Mouse (Mus musculus): ENCODE data around the gene Ube3c. TPM values are rescaled to one million over a fixed set of nuclear protein-coding genes. Genes with fewer than 3 reads are reported as not detected.
"Not testable (repeated sequence)": the region's sequence is repeated elsewhere in the genome, so short reads cannot be mapped to it uniquely, and the experiment has no call there.

Gene Ube3c
- total RNA-seq (2021), result 10 to 100 TPM; 34.5 to 36.5 TPM
- long read RNA-seq, experiment 1, full-length matches to known transcripts, result 51 of 79 reads
- long read RNA-seq, experiment 1, partial matches to known transcripts, result 14 of 79 reads
- long read RNA-seq, experiment 1, other reads (novel, unspliced or antisense), result 14 of 79 reads
- long read RNA-seq, experiment 2, full-length matches to known transcripts, result 50 of 63 reads
- long read RNA-seq, experiment 2, partial matches to known transcripts, result 6 of 63 reads
- long read RNA-seq, experiment 2, other reads (novel, unspliced or antisense), result 7 of 63 reads

DNA sequence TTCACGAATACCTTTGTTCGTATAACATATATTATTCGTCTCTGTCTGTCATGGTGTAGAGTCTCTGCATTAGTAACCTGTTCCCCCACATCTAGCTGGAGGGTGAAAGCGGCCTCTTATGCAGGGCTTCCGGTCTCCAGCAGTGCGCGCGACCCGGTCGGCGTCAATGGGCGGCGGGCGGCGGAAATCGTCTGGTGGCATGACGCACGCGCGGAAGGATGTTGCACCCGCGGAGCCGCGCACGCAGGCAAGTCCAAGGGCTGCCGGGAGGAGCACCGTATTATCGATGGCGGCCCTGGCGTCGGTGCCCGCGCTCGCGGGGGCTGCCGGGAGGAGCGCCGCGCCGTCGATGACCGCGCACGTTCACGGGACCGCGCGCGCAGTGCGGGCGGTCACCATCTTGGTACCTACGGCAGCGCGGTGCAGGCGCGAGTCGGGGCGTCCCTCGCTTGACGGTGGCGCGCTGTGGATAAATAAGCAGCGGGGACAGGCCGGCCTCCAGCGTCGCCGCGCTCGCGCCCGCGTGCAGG lies at the start of gene Ube3c:
Ube3c (plus strand) TSS at position 395 of the 530 bp plus-strand sequence.
- DNase-seq (ENCODE audit: low spot score), result peak; percentile 98

DNA sequence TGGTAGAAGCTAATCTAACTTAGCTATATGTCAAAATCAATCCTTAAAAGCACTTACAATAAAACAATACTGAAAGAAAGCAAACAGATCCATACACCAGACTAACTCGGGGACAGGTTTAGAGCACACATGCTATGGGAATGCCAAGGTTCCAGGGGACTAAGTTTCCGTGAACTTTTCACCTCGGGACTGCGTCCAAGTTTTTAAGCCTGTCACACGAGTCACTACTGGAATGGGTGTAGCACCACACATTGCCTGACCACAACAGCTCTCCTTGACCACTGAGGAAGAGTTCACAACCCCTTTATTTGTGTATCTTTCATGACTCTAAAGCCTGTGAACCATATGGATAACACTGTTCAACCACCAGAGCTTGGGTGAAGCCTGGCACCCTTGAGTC lies 8.9 kb upstream of the Ube3c start:
- DNase-seq (ENCODE audit: low spot score), result no peak

DNA sequence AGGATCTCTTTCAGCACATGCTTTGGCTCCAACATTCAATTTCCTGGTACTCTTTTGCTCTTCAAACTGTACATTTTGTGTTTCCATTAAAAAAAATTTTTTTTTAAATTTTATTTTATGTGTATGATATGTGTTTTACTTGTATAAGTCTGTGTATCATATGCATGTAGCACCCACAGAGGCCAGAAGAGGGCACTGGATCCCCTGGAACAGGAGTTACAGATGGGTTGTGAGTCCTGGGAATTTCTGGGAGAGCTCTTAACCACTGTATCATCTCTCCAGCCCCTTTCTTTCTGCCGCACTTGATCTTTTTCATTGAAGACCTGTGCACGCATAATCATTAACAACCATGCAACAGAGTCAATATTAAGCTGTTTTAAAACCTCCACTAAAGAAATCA lies 8.4 kb upstream of the Ube3c start:
- no peak for DNase-seq (ENCODE audit: low spot score)

DNA sequence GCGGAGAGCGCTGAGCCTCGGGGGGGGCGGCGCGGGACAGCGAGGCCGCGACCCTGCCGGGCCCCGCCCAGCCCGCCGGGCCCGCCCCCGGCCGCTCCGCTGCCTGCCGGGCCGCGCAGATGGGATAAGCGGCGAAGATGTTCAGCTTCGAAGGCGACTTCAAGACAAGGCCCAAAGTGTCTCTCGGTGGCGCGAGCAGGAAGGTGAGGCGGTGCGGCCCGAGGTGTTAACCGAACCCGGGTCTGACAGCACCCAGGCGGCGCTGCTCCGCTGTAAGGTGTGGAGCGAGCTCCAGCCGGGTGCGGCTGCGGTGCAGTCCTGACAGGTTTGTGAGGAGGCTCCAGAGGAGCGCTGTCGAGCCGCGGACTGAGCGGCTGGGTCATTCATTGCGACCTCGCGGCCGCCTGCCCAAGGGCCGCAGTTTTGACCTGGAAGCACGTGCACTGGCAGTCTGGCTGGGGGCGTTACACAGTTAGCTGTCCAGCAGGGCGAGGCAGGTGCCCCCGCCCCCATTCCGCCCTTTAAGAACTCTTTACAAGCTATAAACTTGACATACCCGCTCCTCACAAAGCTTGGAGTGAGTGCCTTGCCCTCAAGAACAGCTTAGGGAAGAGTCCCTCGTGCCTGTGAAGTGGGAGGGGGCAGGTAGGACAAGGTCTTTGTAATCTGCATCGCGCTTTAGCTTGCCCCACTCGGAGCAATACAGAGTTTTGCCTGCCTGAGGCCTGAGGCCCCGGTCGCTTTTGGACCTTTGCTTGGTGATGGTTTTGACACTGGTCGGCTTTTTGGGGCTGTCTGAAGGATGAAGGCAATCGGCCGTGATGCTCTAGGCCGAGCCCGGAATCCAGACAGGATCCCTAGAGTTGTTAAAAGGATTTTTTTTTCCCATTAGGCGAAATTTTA lies 587 bp downstream of the Ube3c start:
- DNase-seq (ENCODE audit: low spot score), result no peak

DNA sequence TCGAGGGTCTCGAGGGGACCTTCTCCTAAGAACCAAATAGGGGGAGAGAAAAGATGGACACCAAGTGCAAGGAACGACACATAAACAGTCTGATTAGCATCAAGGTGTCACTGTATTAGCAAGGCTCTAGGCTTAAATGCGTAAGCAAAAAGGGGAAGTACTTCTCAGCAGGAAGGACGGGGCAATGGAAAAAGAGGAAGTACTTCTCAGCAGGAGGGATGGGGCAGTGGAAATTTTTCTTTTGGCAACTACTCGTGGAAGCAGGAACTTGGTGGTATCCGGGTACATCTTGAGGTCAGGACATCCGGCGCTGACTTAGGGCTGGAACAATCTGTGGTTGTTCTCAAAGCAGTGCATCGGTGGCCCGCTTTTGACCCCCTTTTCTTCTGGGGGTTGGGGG lies 5.2 kb downstream of the Ube3c start:
- not testable (repeated sequence) for DNase-seq (ENCODE audit: low spot score)

DNA sequence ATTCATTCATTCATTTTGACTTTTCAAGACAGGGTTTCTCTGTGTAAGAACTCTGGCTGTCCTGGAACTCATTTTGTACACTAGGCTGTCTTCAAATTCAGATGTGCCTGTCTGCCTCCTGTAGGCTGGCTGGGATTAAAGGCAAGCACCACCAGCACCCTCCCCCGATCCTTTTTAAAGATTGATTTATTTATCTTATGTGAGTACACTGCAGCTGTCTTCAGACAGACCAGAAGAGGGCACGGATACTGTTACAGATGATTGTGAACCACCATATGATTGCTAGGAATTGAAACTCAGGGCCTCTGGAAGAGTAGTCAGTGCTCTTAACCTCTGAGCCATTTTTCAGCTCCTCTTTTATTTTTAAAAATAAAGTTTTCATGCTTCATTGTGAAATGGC lies 6.0 kb downstream of the Ube3c start:
- DNase-seq (ENCODE audit: low spot score), result no peak

DNA sequence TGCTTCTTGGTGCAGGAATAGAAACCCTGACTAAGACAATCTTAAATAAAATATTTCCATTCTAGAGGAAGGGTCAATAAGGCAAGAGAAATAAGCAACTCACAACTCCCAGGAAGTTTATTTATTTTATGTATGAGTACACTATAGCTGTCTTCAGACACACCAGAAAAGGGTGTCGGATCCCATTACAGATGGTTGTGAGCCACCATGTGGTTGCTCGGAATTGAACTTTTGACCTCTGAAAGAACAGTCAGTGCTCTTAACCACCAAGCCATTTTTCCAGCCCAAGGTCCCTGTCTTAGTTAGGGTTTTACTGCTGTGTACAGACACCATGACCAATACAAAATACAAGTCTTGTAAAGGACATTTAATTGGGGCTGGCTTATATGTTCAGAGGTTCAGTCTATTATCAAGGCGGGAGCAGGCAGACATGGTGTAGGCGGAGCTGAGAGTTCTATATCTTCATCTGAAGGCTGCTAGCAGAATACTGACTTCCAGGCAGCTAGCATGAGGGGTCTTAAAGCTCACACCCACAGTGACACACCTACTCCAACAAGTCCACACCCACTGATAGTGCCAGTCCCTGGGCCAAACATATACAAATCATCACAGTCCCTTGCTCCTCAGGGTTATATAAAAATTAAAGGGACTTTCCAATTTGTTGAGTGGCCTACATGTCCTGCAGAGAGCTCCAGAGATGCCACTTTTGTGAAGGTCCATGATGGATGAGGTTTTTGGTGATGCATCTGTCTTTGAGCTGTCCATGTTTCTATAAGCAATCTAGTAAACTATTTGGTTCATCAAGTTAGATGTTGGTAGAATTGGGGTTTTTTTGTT lies 9.0 kb downstream of the Ube3c start:
- DNase-seq (ENCODE audit: low spot score), result no peak

DNA sequence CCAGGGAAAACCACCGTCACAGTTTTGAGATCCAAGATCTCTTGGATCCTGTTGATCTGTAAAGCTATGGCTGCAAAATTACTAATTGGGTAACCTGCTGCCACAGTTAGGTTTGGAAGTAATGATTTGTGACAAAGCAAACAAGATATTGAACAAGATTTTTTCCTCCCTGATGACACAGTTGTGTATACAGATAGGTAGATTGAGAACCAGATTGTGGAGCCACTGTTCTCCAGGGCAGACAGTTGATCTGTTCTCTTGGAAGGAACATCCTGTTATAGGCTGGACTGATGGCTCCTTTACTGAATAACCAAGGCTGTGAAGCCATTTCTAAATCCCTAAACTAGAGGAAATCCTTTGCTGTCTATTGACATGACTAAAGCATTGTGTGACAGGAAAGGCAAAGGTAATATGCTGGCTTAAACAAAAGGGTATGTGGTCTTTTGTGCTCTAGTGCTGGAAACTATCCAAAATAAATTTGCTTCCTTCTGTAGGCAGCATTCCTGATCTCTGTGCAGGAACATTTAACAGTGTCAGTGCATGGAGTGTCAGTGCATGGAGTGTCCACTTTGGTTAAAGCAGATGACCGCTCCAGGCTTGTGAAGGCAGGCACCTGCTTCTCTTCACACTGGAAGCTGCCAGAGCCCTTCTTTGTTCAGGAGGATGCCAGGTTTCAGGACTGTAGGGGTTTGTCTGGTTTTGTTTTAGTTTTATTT lies 15.0 kb downstream of the Ube3c start:
- no peak for DNase-seq (ENCODE audit: low spot score)

DNA sequence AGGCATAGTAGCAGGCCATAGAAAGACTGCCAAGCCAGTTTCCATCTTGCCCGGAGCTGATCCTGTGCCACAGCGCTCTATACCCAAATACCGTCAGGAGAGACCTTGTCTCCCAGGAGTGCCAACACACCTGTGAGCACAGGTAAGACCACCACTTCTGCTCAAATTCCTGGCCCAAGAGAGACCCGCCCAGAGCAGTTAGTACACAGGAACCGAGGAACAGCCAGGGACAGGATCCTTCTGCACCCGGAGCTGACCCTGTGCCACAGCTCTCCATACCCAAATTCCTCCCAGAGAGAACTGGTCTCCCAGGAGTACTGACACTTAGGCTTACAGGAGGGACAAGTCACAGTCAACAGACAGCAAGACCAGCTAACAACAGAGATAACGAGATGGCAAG lies 23.1 kb downstream of the Ube3c start:
- not testable (repeated sequence) for DNase-seq (ENCODE audit: low spot score)

DNA sequence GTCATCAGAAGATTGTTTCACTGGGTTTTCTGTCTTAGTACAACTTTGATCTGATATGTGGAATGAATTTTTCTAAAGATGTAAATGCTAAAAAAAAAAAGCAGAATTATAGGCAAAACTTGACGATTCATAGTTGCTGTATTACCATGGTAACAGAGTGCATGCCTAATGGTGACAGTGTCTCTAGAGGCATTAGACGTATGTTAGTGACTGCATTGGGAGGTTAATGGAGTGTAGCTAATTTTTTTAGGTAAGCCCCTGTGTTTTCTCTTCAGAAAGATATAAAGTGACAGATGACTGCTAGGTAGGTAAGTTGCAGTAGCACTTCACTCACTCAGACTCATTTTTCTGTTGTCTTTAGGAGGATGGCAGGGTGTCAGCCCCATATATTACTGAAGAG lies 37.5 kb downstream of the Ube3c start:
- no peak for DNase-seq (ENCODE audit: low spot score)

DNA sequence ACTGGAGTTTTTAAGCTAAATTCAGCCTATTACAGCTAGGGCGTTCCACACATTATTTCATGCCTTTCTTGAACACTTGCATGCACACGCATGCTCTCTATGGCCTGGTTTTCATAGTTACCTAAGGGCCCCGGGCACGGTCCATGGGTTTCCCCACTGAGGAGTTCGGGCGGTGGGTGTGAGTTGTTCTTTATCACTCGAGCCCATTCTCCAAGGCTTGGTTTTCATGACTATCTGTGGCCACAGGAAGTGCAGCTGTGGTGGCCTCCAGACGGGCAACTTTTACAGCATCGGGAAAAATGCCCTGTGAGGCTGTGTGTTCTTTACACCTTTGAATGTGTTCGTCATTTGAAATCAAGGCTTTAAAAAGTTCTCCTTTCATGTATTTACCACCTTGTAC lies 56.6 kb downstream of the Ube3c start:
- no peak for DNase-seq (ENCODE audit: low spot score)

DNA sequence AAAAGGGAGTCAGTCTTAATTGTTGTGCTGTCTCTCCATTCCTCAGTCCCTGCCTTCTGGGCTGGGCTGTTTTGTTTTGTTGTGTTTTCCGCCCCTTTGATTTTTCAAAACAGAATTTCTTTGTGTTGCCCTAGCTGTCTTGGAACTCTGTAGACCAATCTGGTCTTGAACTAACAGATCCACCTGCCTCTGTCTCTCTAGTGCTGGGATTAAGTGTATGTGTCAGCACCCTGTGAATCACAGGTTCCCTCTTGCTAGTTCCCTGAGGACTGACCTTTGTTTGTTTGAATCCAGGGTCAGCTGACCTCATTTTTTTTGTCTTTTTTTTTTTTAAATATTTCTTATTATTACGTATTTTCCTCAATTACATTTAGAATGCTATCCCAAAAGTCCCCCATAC lies 60.9 kb downstream of the Ube3c start:
- no peak for DNase-seq (ENCODE audit: low spot score)

DNA sequence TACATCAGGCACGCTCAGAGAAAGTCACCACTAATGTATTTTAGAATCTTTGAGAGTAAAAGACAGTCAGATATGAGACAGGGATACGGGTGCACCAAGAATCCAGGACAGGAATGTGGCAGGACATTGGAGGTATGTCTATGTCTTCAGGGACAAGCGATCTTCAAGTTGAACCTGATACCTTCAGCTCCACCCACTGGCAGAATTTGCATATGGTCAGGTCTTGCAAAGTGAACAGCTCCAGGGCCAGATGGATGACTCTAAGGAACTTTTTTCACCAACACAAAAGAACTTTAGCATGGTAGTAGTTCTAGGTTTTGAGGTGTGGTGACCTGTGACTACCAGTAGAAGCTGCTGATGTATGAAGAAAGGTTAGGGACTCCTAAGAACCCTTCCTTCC lies 62.7 kb downstream of the Ube3c start:
- DNase-seq (ENCODE audit: low spot score), result no peak

DNA sequence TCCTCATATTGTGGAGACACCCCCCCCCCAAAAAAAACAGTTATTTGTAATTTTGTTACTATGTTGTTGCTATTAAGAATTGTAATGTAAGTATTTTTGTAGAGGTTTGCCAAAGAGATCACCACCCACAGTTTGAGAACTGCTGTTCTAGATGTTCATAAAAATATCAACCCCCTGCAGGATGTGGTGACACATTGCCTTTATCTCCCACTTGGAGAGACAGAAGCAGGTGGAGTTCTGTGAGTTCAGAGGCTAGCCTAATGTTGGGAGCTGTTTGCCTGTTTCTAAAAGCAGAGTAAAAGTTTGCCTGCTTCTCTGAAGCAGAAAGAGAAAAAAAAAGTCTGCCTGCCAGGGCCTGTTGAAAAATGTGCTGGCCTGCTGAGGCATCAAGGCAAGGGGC lies 67.3 kb downstream of the Ube3c start:
- no peak for DNase-seq (ENCODE audit: low spot score)

DNA sequence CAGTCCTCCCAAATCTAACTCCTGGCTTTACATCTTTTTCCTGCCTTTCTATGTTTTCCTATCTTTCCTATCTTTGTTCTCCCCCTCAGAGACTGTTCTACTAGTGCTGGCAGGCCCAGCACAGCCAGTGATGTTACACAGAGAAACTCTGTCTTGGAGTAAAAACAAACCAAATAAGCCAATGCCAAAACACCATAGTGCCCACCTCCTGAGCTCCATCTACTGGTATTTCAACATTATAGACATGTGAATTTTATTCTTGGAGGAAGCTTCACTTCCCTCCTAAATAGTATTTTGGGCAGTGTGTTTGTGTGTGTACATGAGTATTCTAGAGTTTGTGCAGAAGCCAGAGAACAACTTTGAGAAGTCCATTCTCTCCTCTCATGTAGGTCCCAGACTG lies 67.8 kb downstream of the Ube3c start:
- no peak for DNase-seq (ENCODE audit: low spot score)

DNA sequence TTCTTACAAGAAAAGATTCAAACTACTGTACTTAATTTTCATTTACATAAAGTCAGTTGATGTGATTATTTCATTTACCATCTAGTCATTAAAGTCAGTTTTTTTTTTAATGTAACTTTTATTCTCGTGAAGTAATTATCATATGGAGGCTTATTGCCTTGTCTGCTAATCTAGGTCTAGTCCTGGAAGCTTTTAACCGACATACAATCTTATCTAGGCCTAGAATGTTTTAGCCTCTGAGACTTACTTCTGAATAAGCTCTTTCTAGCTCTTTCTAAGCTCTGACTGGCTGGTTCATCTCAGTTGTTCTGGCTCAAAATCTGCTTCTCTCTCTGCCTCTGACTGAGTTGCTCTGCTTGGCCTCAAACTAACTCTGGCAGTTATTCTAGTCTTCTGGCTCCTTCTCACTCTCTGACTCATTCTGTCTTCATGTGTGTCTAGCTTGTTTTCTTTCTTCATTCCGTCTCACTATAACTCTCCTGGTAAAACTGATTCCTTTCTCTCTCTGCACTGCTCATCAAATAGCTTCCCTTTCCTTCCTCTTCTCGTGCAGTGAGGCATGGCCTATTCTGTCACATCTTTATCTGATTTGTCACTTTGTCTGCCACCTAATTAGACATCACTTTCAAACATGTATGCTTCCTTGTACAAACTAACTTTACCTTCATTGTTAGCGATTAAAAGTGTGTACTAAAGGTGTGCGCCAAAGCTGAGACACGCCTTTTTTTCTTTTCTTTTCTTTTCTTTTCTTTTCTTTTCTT lies 72.3 kb downstream of the Ube3c start:
- no peak for DNase-seq (ENCODE audit: low spot score)

DNA sequence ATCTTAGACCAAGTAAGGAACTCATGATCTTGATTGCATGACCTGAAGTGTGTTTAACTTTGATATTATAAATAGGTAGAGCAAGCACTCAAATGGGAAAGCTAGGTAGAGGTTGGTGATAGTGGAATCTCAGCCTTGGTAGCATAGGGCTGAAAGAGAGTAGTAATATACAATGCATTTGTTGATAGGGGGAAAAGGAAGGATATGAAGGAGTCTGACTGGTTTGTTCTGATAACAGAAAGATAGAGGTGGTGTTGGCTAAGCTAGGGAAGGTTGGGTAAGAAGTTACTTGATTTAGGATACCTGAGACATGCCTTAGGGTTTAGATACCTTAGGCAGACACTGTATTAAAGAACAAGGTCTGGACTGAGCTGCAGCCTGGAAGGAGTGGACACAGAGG lies 82.7 kb downstream of the Ube3c start:
- DNase-seq (ENCODE audit: low spot score), result no peak

DNA sequence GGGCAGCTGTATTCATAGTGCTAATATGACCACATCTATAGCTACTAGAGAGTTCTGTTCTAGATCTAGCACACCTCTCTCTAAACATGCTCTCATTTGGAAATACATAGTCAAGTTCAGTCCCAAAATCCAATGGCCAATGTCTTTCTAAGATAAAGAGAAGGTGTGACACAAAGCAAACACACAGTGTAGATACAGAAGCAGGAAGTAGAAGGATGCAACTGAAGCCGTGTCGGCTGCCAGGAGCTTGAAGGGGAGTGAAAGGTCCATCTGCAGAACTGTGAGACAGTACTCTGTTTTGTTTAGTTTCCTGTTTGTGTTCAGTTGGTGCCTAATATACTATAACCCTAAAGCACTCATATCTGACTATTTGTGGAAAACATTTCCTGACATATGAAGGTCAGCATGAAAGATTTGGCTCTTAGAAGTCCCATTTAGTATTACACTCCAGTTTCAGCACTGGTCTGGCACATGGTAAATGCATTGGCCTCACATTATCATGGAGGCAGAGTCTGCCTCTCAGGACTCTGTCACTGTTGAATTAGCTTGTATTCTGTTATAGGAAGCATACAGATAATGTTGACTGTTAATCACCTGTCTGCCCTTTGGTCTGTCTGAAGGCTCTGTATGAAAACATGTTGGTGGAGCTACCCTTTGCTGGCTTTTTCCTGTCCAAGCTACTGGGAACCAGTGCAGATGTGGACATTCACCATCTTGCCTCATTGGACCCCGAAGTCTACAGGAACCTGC lies 88.7 kb downstream of the Ube3c start:
- no peak for DNase-seq (ENCODE audit: low spot score)

DNA sequence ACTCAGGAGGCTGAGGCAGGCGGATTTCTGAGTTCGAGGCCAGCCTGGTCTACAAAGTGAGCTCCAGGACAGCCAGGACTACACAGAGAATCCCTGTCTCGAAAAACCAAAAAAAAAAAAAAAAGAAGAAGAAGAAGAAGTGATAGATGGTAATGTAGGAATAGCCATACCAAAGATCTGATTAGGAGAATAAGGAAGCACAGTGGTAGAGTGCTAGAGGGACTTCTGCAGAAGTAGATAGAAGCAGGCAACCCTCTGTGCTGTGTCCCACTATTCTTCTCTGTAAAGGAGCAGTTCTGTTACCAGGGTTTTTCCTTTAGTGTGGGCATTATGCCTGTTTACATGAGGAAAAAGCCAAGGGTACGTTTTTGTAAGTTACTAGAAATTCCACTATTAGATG lies 92.2 kb downstream of the Ube3c start:
- not testable (repeated sequence) for DNase-seq (ENCODE audit: low spot score)

DNA sequence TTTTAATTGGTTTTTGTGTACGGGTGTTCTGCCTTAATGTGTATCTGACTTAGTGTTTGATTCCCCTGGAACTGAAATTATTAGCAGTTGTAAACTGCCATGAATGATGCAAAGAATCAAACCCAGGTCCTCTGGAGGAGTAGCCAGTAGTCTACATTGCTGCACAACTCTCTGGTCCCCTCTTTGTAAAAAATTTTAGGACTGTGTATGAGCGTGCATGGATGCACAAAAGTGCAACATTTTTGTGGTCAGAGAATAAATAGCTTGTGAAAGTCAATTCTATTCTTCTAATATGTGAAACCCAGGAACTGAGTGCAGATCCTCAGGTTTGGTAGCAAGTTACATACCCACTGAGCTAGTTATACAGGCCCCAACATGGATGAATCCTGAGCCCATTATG lies 96.3 kb downstream of the Ube3c start:
- DNase-seq (ENCODE audit: low spot score), result no peak
